Mouse (Mus musculus): ENCODE measurements around the gene Tdrd3. TPM values are rescaled to one million over a fixed set of nuclear protein-coding genes. Genes with fewer than 3 reads are reported as not detected.

Tdrd3 gene
- polyA plus RNA-seq, 1 experiment from 2014 or later = 15.8 TPM

DNA sequence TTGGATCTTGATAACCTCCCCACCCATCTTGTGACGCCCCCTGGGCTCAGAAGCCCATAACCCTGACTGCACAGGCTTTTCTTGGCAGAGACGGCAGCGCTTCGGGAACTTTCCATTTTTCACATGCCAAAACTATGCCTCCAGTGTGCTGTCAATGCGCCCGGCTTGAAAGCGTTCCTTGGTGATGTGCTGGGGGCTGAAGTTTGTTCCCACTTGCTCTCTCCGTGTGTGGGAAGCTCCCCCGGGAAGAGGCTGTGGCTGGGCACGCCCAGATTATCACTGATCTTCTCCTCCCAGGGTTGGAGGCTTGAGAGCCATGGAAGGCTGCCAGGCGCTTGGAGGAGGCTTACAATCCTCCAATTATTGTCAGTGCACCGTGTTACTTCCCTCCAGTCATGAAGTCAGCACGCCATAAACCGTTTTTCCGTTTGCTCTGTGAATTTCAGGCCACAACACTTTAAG, 152.0 kb downstream of the Tdrd3 start:
- H3K9me3 ChIP-seq = no peaks in the 10 kb centered on the region
- H3K4me3 ChIP-seq = peak overlapping the region; percentile 51
- no peaks in the 10 kb centered on the region for H3K36me3 ChIP-seq
- H3K4me1 ChIP-seq = peaks cover 12% of the 10 kb centered on the region
- WGBS = 13% methylated on average over 15 of the region's 15 CpGs
- peaks cover 4% of the 10 kb centered on the region for H3K27me3 ChIP-seq (replicated peaks)
- peak overlapping the region; percentile 60 for H3K9ac ChIP-seq
- ATAC-seq (ENCODE audit: extremely low read depth, insufficient number of reproducible peaks, low FRiP score, low TSS enrichment) = no peak
- peak overlapping the region; percentile 77 for H3K4me2 ChIP-seq
- no peak overlapping the region for H3K27ac ChIP-seq (replicated peaks)

DNA sequence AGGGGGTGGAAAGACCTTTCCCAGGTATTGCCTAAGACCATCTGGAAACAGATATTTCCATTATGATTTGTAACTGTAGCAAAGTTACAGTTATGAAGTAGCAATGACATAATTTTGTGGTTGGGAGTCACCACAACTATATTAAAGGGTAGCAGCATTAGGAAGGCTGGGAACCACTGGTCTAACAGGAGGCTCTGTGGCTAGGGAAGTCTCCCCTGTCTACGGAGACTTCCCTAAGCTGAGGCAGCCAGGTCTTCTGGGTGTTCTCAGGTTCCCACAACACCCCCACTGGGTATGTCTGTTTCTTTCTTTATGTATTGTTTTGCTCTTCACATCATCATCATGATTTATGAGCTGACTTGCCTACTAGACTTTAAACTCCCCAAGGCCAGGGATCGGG, 153.0 kb downstream of the Tdrd3 start:
- Histone ChIP-seq H3K27me3 (replicated peaks) (peaks cover 4% of the 10 kb centered on the region), H3K9ac (no peak overlapping the region), H3K9me3 (no peaks in the 10 kb centered on the region), H3K36me3 (no peaks in the 10 kb centered on the region), H3K4me2 (no peak overlapping the region), H3K27ac (replicated peaks) (no peak overlapping the region), H3K4me1 (peaks cover 12% of the 10 kb centered on the region), H3K4me3 (no peak overlapping the region)
- 86% methylated on average over 2 of the region's 2 CpGs for WGBS
- no peak for ATAC-seq (ENCODE audit: extremely low read depth, insufficient number of reproducible peaks, low FRiP score, low TSS enrichment)

DNA sequence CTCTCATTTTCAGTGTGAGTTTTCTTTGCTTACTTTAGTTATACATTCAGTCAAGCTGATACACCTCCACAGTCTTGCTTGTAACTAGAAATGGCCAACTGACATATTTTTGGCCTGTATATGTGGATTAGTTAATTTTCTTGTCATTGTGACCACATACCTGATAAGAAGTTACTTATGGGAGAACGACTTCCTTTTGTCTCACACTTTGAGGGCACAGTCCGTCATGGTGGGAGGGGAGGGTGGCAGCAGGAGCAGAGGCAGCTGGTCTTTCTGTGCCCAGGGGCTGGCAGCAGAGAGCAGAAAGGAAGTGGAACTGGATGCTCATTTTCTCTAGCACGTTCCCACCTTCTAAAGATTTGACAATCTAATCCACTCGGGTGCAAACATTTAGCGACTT, 156.0 kb downstream of the Tdrd3 start:
- Histone ChIP-seq H3K4me3 (no peak overlapping the region), H3K4me2 (no peak overlapping the region), H3K27me3 (replicated peaks) (peaks cover 4% of the 10 kb centered on the region), H3K9ac (no peak overlapping the region), H3K36me3 (no peaks in the 10 kb centered on the region), H3K4me1 (peaks cover 12% of the 10 kb centered on the region), H3K9me3 (no peaks in the 10 kb centered on the region), H3K27ac (replicated peaks) (no peak overlapping the region)
- 37% methylated on average over 5 of the region's 5 CpGs for WGBS
- ATAC-seq (ENCODE audit: extremely low read depth, insufficient number of reproducible peaks, low FRiP score, low TSS enrichment) = no peak

DNA sequence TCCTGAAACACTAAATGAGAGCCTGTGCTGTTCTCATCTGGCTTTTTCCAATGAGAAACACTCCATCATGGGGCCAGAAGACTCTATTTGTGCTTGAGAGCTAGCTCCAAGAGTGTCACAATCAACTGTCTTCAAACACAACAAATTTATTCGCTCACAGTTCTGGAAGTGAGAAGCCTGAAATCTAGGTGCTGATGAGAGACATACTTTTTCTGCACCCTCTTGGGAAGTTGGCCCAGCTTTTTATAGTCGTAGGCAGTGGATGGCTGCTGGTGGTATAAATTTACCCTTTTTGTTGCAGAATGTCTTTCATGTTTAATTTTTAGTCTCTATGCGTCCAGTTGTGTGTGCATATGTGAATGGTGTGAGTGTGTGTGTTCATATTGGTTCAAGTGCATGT, 166.2 kb downstream of the Tdrd3 start:
- H3K36me3 ChIP-seq = no peaks in the 10 kb centered on the region
- no peak overlapping the region for H3K27ac ChIP-seq (replicated peaks)
- H3K4me2 ChIP-seq = no peak overlapping the region
- H3K9me3 ChIP-seq = no peaks in the 10 kb centered on the region
- H3K4me1 ChIP-seq = no peaks in the 10 kb centered on the region
- H3K9ac ChIP-seq = no peak overlapping the region
- ATAC-seq (ENCODE audit: extremely low read depth, insufficient number of reproducible peaks, low FRiP score, low TSS enrichment) = no peak
- no peak overlapping the region for H3K4me3 ChIP-seq
- H3K27me3 ChIP-seq (replicated peaks) = no peaks in the 10 kb centered on the region
- 68% methylated on average over 3 of the region's 3 CpGs for WGBS

All from heart, embryonic 13.5 days (tissue).